Mouse (Mus musculus) heart, adult 8-10 months (tissue): ENCODE measurements around the gene Wfdc13. TPM values are rescaled to one million over a fixed set of nuclear protein-coding genes. Genes with fewer than 3 reads are reported as not detected.

Experiments
- DNase-seq: peaks from one replicate; pipeline ENCODE4 v3.0.0; 2022; ENCODE audit warnings: low spot score
- total RNA-seq, 4 experiments: library from RNA; stranded (reverse); gene quantifications; 2 replicates each; pipeline ENCODE4 v1.2.4; 2022

Wfdc13 gene
- total RNA-seq: under 1 TPM in 1 of 4 experiments, not detected in 3; 0.24 TPM

DNA sequence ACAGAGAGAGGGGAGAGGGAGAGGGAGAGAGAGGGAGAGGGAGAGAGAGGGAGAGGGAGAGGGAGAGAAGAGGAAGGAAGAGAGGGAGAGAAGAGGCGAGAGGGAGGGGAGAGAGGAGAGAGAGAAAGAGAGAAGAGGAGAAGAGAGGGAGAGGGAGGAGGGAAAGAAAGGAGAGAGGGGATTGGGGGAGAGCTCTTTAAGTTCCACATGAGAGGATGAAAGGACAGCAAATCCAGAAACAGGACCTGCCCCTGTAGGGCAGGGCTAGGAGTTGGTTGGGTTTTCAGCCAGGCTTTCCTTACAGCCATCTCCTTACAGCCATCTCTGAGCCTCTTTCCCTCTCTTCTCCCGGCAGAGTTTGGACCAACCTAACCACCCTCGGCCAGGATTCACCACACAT lies at the start of gene Wfdc13:
Gene Wfdc13 (plus strand): TSS at position 301 of the 400 bp plus-strand sequence.
- no peak for DNase-seq

DNA sequence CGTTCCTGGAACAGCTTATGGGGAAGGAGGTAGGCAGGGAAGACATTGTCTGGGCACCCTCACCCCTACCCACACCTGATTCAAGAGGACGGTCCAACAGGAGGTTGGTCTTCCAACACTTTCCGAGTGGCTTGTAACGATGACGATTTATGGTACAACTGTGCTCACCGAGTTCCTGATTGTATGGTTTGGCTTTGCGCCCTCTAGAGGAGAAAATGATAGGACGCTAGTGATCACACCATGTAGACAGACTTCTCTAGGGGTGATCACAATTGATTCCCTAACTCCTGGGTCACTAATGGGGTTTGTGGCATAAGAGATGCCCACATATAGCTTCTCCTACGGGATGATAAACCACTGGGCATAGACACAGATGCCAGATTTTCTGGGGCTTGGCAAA lies 49.6 kb upstream of the Wfdc13 start:
- no peak for DNase-seq

GRCm38 (mm10) chr2:164638696-164639095 lies 46.2 kb upstream of the Wfdc13 start, which contains the start of gene Wfdc16:
TSS of gene Wfdc16 (minus strand) at chr2:164638796.
- no peak for DNase-seq

DNA sequence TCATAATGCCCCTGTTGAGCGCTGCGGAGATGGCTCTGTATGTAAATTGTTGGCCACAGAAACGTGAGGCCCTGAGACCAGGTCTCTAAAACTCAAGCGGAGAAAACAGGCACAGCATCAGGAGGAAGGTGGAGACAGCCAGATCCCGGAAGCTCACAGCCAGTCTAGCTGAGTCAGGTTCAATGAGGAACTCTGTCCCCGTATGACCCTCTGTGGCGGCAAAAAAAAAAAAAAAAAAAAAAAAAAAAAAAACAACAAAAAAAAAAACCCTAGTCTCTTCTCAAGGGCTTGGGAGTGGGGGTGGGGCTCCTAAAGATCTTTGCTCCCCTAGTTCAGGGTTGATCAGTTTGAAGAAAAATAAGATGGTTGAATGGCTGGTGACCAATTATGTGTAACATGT lies 43.8 kb upstream of the Wfdc13 start:
- DNase-seq: no peak

- no peak for DNase-seq
Measured at GRCm38 (mm10) chr2:164641881-164642673, 42.8 kb upstream of the Wfdc13 start.

- DNase-seq: peak; percentile 6
Measured at GRCm38 (mm10) chr2:164655858-164656257, 29.0 kb upstream of the Wfdc13 start, which contains the start of gene Wfdc10. TSS of gene Wfdc10 (plus strand) at chr2:164656046.

DNA sequence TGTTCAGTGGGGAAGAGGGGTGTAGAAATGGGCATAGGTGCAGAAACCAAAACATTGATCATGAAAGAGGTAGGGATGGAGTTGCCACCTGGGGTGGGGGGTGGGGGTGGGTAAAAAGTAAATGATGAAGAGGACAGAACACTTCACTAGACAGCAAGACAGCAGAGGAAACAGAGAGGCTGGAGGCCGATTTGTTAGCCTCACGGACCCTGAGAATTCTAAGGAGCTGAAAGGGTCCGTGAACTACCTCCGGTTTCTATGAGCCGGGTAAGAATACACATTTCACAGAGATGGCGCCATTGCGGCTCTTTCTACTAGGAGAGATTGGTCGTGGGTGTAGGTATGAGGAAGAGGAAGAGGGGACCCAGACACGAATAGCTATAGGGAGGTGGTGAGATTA lies 28.4 kb upstream of the Wfdc13 start, which contains the start of gene Wfdc9:
Gene Wfdc9 (minus strand): TSS at position 101 of the 400 bp plus-strand sequence.
- no peak for DNase-seq

- no peak for DNase-seq
Measured at GRCm38 (mm10) chr2:164664851-164665250, 20.1 kb upstream of the Wfdc13 start.

DNA sequence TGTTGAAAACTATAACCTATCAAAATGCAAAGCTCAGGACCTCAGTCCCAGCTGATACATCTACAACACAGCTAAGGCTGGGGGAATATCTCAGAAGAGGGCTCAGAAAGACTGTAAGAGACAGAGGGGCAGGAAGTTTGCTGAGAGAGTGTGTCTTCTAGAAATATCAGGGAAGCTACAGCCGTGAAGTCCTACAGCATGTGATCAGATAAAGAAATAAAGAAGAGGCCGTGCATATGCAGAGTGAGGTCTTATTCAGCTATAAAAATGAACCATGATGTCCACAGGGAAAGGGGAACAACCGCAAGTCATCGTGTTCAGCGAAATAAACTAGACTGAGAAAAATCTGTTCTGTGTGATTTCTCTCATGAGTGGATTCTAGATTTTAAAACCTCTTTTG lies 14.6 kb upstream of the Wfdc13 start:
- no peak for DNase-seq

GRCm38 (mm10) chr2:164670938-164671337 lies 14.0 kb upstream of the Wfdc13 start:
- no peak for DNase-seq

DNA sequence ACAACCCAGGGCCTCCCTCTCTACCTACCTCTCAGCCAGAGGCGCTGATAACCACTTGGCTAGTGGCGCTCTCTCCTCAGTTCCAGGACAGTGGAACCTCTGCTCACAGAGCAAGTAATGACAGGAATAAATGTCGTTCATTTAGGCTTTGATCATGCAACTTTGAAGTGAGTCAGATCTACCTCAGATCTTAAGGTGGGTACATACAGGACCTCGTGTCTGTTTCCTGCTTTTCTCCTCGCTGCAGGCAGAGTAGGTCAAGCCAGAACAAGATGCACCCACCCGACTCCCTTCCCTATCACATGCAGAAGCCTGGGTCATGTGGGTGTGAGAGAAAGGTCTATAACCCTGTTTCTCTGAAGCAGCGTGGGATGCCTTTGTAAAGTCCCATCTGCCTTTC lies 10.9 kb upstream of the Wfdc13 start, which contains the start of gene Wfdc11:
Gene Wfdc11 (minus strand): TSS at position 101 of the 400 bp plus-strand sequence.
- DNase-seq: no peak

GRCm38 (mm10) chr2:164676103-164676502 lies 8.8 kb upstream of the Wfdc13 start:
- DNase-seq: no peak

DNA sequence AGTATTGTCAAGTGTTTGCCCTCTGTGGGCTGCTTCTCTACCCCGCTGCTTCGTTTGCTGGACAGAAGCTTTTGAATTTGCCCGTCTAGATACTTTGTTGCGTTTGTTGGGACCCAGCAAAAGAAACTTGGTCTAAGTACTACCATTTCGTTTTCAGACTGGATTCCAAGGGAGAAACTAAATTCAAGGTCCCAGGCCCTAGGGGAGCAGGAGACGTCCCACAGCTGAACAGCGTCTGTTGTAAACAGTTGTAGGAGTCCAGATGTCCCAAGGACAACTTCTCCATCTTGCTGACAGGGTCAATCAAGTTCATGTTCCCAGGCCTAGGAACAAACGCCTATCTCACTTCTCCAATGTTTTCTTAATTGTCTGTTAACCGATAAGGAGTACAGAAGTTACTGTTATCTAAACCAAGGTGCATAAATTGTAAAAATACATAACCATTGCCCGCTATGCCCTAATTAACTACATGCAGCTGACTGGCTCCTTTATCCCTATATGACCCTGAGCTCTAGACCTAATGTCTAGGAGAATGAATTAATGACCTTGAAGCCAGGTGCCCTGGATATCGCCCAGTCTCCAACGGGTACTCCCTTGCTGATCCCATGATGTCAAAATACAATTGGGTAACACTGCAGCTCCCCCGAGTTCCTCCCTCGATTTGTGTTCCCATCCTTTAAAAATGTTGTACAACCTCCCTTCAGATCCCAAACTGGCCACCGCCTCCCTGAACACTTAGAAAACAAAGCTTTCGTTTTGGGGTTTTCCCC lies 7.8 kb upstream of the Wfdc13 start:
- DNase-seq: no peak

DNA sequence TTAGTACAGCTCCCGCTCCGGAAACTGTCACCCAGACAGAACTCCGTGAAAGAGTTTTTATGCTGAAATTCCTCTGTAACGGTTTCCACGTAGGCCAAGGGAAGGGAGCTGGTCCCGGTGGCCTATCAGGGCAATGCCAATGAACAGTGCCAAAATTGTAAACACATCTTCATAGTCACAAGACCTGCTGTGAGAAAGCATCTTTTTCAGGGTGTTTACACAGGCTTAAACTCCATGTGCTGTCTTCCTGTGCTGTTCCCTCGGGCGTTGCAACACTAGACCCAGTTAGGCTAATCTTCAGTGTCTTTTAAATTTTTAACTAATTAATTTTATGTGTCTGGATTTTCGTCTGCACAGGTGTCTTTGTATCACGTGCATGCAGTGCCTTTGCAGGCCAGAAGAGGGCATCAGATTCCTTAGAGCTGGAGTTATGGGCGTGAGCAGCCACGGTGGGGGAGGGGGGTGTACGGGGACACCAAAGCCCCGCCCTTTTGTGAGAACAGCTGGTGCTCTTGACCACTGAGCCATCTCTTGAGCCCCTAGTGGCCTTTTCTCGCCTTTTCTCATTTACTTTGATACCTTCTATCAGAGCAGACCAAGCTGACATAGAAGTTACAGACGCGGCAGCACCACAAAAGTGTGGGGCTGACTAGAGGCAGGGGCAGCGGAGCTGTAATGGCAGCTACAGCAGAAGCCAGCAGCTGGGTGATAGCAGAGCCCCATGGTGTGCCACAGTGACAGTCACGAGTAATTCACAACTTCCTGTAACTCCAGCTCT lies 5.9 kb upstream of the Wfdc13 start:
- DNase-seq: peak; percentile 31

- DNase-seq: no peak
Measured at GRCm38 (mm10) chr2:164679906-164680305, 5.0 kb upstream of the Wfdc13 start.

DNA sequence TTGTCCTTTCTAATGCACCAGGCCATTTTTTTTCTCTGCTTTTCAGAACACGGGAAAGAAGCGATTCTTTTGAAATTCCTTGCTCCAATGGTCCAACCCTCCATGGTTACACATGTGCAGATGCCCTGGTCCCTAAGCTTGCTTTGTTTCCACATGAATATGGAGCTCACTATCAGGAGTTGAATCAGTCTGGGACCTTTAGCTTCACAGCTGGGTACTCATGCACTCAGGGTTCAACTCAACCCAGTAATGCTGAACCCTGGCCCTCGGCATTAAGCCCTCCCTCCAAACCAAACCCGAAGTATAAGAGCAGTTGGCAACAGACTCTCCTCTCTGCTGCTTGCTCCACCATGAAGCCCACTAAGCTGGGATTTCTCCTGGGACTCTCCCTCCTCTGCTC lies 13.3 kb downstream of the Wfdc13 start, which contains the start of gene Spint4:
Gene Spint4 (plus strand): TSS at position 301 of the 400 bp plus-strand sequence.
- DNase-seq: no peak

- DNase-seq: no peak
Measured at GRCm38 (mm10) chr2:164700959-164701358, 16.1 kb downstream of the Wfdc13 start.

GRCm38 (mm10) chr2:164701761-164702160 lies 16.9 kb downstream of the Wfdc13 start:
- no peak for DNase-seq

DNA sequence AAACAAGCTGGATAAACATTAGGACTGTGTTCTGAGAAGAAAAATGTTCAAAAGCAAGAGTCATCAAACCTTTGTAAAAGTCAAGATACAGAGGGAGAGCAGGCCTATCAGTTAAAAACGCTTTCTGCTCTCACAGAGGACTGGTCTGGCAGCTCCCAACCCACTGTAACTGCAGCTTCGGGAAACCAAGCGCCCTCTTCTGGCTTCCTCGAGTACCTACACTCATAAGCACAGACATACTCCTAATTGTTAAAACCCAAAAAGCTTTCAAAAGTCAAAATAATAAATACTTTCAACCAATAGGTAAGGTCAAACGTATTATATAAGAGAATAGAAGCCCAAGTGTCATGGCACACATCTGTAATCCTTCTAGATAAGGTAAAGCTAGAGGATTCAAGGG lies 19.3 kb downstream of the Wfdc13 start:
- no peak for DNase-seq

GRCm38 (mm10) chr2:164705328-164705727 lies 20.4 kb downstream of the Wfdc13 start:
- DNase-seq: no peak

DNA sequence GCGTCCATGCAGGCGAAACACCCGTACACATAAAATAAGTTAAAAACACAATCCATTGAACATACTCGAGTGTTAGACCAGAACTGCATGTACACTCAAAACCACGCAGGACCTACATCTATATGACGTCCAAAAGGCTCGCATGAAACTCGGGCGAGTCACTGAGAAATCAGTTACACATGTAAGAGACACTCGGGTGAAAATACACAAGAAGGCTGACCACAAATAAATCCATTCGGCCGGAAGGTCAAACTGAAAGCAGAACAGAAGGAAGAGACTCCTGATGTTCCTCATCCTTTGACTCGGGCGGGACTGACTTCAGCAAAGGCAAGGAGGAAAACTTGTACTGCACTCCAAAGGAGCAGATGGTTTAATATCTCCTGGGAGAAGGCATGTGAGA lies 21.1 kb downstream of the Wfdc13 start:
- no peak for DNase-seq

DNA sequence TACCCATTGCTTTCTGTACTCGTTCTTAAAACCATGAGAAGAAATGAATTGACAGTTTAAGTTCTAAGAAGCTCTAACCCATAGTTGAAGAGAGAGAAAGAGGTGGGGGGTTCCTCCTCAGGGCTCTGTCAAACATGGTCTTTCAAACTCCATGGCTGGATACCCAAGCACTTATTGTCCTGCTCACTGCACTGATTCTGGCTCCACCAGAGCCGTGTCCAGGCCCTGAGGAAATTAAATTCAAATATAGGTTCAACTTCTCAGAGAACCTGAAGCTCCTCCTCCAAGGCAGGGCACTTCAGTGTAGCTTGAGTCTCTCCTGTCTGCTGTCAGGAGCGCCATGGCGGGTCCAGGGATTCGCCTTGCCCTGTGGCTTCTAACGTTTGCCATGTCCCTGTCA lies 30.1 kb downstream of the Wfdc13 start, which contains the start of gene Spint5:
Gene Spint5 (plus strand): TSS at position 301 of the 400 bp plus-strand sequence.
- DNase-seq: no peak
